Mouse (Mus musculus) heart, postnatal 0 days (tissue): ENCODE results near the gene Lrig1.

Experiments
- CTCF ChIP-seq: IDR thresholded peaks from 2 replicates; pipeline ENCODE4 v1.5.1; 2016; ENCODE audit warnings: antibody characterized with exemption, control low read depth, low read depth
- EP300 ChIP-seq: IDR thresholded peaks from 2 replicates; pipeline ENCODE4 v1.6.1; 2016; ENCODE audit warnings: antibody characterized with exemption, low read depth

DNA sequence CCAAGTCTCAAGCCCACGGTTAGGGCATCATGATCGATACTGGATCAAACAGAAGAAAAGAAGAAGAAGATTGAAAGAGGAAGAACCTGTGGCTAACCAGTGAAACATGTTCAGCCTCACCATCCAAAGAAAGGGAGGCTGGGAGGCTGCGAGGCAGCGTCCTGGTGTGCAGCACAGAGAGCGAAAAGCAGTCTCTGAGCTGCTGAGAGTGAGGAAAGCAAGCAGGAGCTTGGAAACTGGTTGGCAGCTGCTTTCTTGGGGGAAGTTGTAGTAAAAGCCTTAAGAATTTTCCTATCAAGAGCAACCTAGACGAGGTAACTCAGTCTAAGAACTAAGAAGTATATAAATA is 17.7 kb downstream of the Lrig1 start:
- TF ChIP-seq CTCF (no peak), EP300 (no peak)
